Mouse (Mus musculus) c-Kit-negative CD71-positive TER-119-positive erythroid progenitor cells, embryonic 14.5 days (primary cell): ENCODE measurements at regions not wholly inside any gene's neighbourhood (a gene's known extent, or its start where the extent isn't known, plus 50 kb on each side); places are given as distances from the start of the nearest gene placed in this dataset.

Experiments
- DNase-seq: peaks from one replicate; pipeline ENCODE4 v3.0.0-alpha.2; 2013; ENCODE audit warnings: low read depth, low spot score

DNA sequence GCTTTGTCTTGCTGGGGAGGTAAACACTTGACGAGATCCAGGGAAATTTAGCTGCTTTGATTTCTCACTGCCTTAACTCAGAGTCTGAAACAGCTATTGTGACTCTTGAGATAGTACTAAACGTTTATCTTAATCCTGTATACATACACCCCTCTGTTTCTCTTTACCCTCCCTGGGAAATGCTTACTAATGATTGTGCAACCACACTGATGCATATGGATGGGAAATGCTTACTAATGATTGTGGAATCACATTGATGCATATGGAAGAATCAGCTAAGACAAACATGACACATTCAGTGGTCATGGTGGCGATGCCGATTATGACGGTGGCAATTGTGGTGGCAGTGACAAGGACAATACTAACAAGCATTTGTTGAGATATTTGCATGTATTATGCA is 58.9 kb upstream of the Sesn3 start:
- DNase-seq = no peak

DNA sequence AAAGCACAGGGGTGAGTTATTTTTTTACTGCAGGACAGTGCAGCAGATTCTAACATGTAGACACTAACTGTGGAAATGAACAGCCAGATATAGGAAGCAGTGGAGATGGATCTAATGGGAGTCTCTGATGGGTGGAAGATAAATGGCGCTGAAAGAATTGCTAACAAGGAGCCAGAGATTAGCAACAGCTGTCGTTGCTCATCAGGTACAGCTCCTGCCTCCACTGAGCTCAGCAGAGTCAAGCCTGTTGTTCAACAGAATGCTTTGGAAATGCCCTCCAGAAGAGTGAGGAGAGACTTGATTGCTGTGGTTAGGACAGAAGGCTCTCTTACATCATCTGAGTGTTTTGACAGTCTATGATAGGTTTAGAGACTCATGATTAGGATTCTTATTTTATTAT is 51.9 kb upstream of the Sesn3 start:
- no peak for DNase-seq
